Mouse (Mus musculus) small intestine, adult 2 months (tissue): ENCODE results near the gene Plcb4.

Experiments used
- CTCF ChIP-seq: fragments of 200-500 bp; IDR thresholded peaks from 2 replicates; pipeline ENCODE4 v1.5.1; 2012; ENCODE audit warnings: low read depth, mild to moderate bottlenecking, control low read depth, inconsistent platforms, low read length, moderate library complexity, mixed read lengths; ENCODE audit not compliant: insufficient replicate concordance, insufficient read length; ENCODE audit errors: extremely low read depth
- POLR2A ChIP-seq: fragments of 200-500 bp; IDR thresholded peaks from 2 replicates; pipeline ENCODE4 v1.6.1; 2012; ENCODE audit warnings: low read depth, mild to moderate bottlenecking, control low read depth, inconsistent platforms, low read length, moderate library complexity

GRCm38 (mm10) chr2:135918116-135918515 lies 259.3 kb downstream of the Plcb4 start:
- TF ChIP-seq POLR2A (no peak), CTCF (no peak)
